Mouse (Mus musculus) heart, postnatal 36 days (tissue): ENCODE measurements around the gene Kdm5c. TPM values are rescaled to one million over a fixed set of nuclear protein-coding genes. Genes with fewer than 3 reads are reported as not detected.
A peak's percentile ranks its signal among the peaks of the same experiment; 100 is the strongest.
"Not testable (repeated sequence)": the region's sequence is repeated elsewhere in the genome, so short reads cannot be mapped to it uniquely, and the experiment has no call there.

ENCODE experiments used
- DNase-seq, 2 experiments: peaks; one replicate each; pipeline ENCODE4 v3.0.0; 2021 to 2022
- intact Hi-C: fragments of 180-260 bp; cut with DNase I; formaldehyde crosslinking; loops from one replicate; pipeline ENCODE4 v1.15.1; 2025
- total RNA-seq, 2 experiments: library from RNA; stranded (reverse); gene quantifications; 2 replicates each; pipeline ENCODE4 v1.2.3; 2021

Gene Kdm5c
- total RNA-seq, 2 experiments from 2014 or later, result 31.6 to 50.0 TPM

GRCm38 (mm10) chrX:152284746-152285145 is 51.9 kb downstream of the Kdm5c start:
- DNase-seq, result no peak
- intact Hi-C loops, result no loop called here

GRCm38 (mm10) chrX:152287026-152287425 is 54.2 kb downstream of the Kdm5c start:
- intact Hi-C loops, DNase-seq: not testable (repeated sequence)

- intact Hi-C loops, result loop anchor here (5.0 kb wide), 1 partner anchor 189 kb away; no protein-coding TSS in a partner anchor
- DNase-seq, result no peak
Observed at GRCm38 (mm10) chrX:152306224-152306623, 73.4 kb downstream of the Kdm5c start.

GRCm38 (mm10) chrX:152307371-152307770 is 74.6 kb downstream of the Kdm5c start:
- intact Hi-C loops, result loop anchor here (5.0 kb wide), 1 partner anchor 190 kb away; no protein-coding TSS in a partner anchor
- no peak for DNase-seq

- intact Hi-C loops, result loop anchor here (5.0 kb wide), 1 partner anchor 191 kb away; no protein-coding TSS in a partner anchor
- DNase-seq, result peak; percentile 2 to 21
Observed at GRCm38 (mm10) chrX:152307942-152308341, 75.1 kb downstream of the Kdm5c start.

- intact Hi-C loops, result loop anchor here (10.0 kb wide), 2 partner anchors 186 to 306 kb away; partner anchors contain the start of genes Ribc1 and Smc1a
- no peak for DNase-seq
Observed at GRCm38 (mm10) chrX:152320535-152320934, 87.7 kb downstream of the Kdm5c start.

- intact Hi-C loops, result loop anchor here (10.0 kb wide), 2 partner anchors 188 to 308 kb away; partner anchors contain the start of genes Ribc1 and Smc1a
Observed at GRCm38 (mm10) chrX:152322776-152323175, 90.0 kb downstream of the Kdm5c start.

GRCm38 (mm10) chrX:152323584-152323983 is 90.8 kb downstream of the Kdm5c start:
- intact Hi-C loops, result loop anchor here (10.0 kb wide), 2 partner anchors 189 to 309 kb away; partner anchors contain the start of genes Ribc1 and Smc1a
- peak in 1 of 2 experiments; percentile 5 for DNase-seq

More at GRCm38 (mm10) chrX:152322776-152323175, 90.0 kb downstream of the Kdm5c start:
- no peak for DNase-seq

Other genes with a start within 250 kb of the Kdm5c start
- gene Hsd17b10, start 231.2 kb upstream of the Kdm5c start, total RNA-seq, result 100 to 1,000 TPM; 224 to 261 TPM
- under 1 TPM; 0.25 to 0.35 TPM for gene Ribc1, start 216.7 kb upstream of the Kdm5c start, total RNA-seq
- 10 to 100 TPM; 27.2 to 28.7 TPM for gene Smc1a, start 216.6 kb upstream of the Kdm5c start, total RNA-seq
- gene Iqsec2, start 88.8 kb upstream of the Kdm5c start, total RNA-seq, result 10 to 100 TPM; 73.3 to 85.1 TPM
- gene Kantr, start 94.5 kb downstream of the Kdm5c start, total RNA-seq, result 1 to 10 TPM; 2.7 to 3.7 TPM
- gene Tspyl2, start 109.4 kb downstream of the Kdm5c start, total RNA-seq, result 10 to 100 TPM; 12.0 to 16.7 TPM
- gene Gpr173, start 135.7 kb downstream of the Kdm5c start, total RNA-seq, result under 1 TPM; 0.41 to 0.69 TPM